Comparison of ENCODE assay signal across 21 mouse cellular contexts in the genomic region with DNA sequence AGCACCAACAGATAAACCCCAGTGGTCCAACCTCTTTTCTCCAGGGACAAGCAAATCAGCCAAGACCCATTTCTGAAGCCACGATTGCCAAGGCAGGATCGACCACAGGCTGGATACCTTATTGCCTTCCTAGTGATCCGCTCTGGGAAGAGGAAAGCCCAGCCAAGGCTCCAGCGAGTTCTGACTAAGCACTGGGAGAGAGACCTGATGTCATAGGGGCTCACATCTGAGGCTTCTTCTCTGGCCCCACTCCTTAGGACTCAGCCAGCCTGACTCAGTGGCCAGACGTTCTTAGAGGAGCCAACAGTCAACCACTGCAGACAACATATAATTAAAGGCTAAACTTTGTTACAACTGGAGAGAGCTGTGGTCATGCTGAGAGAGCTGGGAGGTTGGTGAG. TPM values are rescaled to one million over a fixed set of nuclear protein-coding genes. Genes with fewer than 3 reads are reported as not detected.
DNase-seq lines count a peak whose midpoint lies in the region; ATAC-seq and TF ChIP-seq lines count a peak whose summit lies in the region.
"Had no signal": no experiment of that assay in that cellular context is flagged by ENCODE, and none has a peak within 500 bp of the region (broad histone marks: within the 10 kb centered on the region; RNA-seq: fewer than 3 reads in every experiment).

No protein-coding gene starts in this region.

- no peaks in the 10 kb centered on the region for H3K4me1 ChIP-seq in cerebellum, adult 2 months (ENCODE audit: control insufficient read depth, insufficient read depth, low read length)

- TF ChIP-seq CTCF in layer of hippocampus, adult 2 months (conservative IDR thresholded peaks at IDR 0.05), result no peak
- no peak for TF ChIP-seq CTCF in C2C12 (IDR thresholded peaks at IDR 0.05; ENCODE audit: control insufficient read depth, insufficient read depth, insufficient read length)
- TF ChIP-seq CTCF in Patski (IDR thresholded peaks at IDR 0.05), result no peak
- TF ChIP-seq CTCF in cerebellum, adult 2 months (IDR thresholded peaks at IDR 0.05; ENCODE audit: borderline replicate concordance, insufficient read depth, low read depth, low read length), result no peak

- in situ Hi-C loops in Patski (cut with MboI; ENCODE audit: low pct_unique_long_range_greater_than_20kb), result no loop called here

- H3K79me3 ChIP-seq in C2C12 (ENCODE audit: low read depth), result no peaks in the 10 kb centered on the region

- POLR2A ChIA-PET in Patski (lab: Charles Lee), result no interaction called here

- peak; percentile 68 for ATAC-seq in Patski
- ATAC-seq in granulocyte monocyte progenitor cell, adult 5-6 weeks (replicated peaks; ENCODE audit: poor library complexity, severe bottlenecking), result no peak
- ATAC-seq: intestine, embryonic 15.5 days; midbrain, embryonic 15.5 days had no signal

- H3K36me3 ChIP-seq in C2C12 (ENCODE audit: control insufficient read depth, insufficient read depth) (peaks cover 30% of the 10 kb centered on the region), myocyte (ENCODE audit: control insufficient read depth, insufficient read depth) (no peaks in the 10 kb centered on the region)
- H3K36me3 ChIP-seq: forebrain, embryonic 12.5 days; hindbrain, embryonic 15.5 days; intestine, embryonic 15.5 days; midbrain, embryonic 15.5 days had no signal

- H3K4me2 ChIP-seq in myocyte (ENCODE audit: low read depth), result peak overlapping the region; percentile 73
- H3K4me2 ChIP-seq: forebrain, embryonic 12.5 days; hindbrain, embryonic 15.5 days; midbrain, embryonic 15.5 days had no signal

- H3ac ChIP-seq in C2C12 (ENCODE audit: control insufficient read depth, insufficient read length, low read depth), result no peak overlapping the region
- H3ac ChIP-seq in myocyte (ENCODE audit: control insufficient read depth, insufficient read length), result no peak overlapping the region

- CTCF ChIA-PET in Patski (lab: Charles Lee), result interaction anchor here (0.6 to 2.5 kb wide), 3 partner anchors 16 to 114 kb away, joined by 3 to 5 read pairs (median 3); no protein-coding TSS in a partner anchor

- H3K27ac ChIP-seq in layer of hippocampus, adult 2 months, result 0 out of 2 replicates have a peak overlapping the region, but pooled peaks have one; percentile 60
- no peak overlapping the region for H3K27ac ChIP-seq in cerebellum, adult 2 months (ENCODE audit: insufficient read depth, low read length)
- H3K27ac ChIP-seq: forebrain, embryonic 12.5 days; hindbrain, embryonic 15.5 days; liver, embryonic 14.5 days; midbrain, embryonic 15.5 days had no signal

- H3K4me3 ChIP-seq in layer of hippocampus, adult 2 months, result no peak overlapping the region
- H3K4me3 ChIP-seq in C2C12 (ENCODE audit: insufficient read depth, poor library complexity, severe bottlenecking) (no peak overlapping the region), myocyte (no peak overlapping the region)
- H3K4me3 ChIP-seq in cerebellum, adult 2 months (replicated peaks; ENCODE audit: insufficient read depth, low read depth, low read length), result no peak overlapping the region
- H3K4me3 ChIP-seq: forebrain, embryonic 12.5 days; hindbrain, embryonic 15.5 days; intestine, embryonic 15.5 days; midbrain, embryonic 15.5 days had no signal

- H3K79me2 ChIP-seq in C2C12 (ENCODE audit: control insufficient read depth, insufficient read depth) (no peaks in the 10 kb centered on the region), myocyte (ENCODE audit: control insufficient read depth, insufficient read depth) (no peaks in the 10 kb centered on the region)

- H3K27me3 ChIP-seq in C2C12 (ENCODE audit: control insufficient read depth, insufficient read depth, insufficient read length), result no peaks in the 10 kb centered on the region
- H3K27me3 ChIP-seq in Patski, result no peaks in the 10 kb centered on the region
- H3K27me3 ChIP-seq in myocyte (ENCODE audit: control insufficient read depth, insufficient read depth, insufficient read length), result no peaks in the 10 kb centered on the region
- no peaks in the 10 kb centered on the region for H3K27me3 ChIP-seq in cerebellum, adult 2 months (ENCODE audit: control insufficient read depth, insufficient read depth, low read length)
- H3K27me3 ChIP-seq: hindbrain, embryonic 15.5 days; intestine, embryonic 15.5 days; midbrain, embryonic 15.5 days had no signal

- no peak for TF ChIP-seq POLR2A in myocyte (IDR thresholded peaks at IDR 0.05; ENCODE audit: insufficient read length, low read depth)
- TF ChIP-seq POLR2A in cerebellum, adult 2 months (IDR thresholded peaks at IDR 0.05; ENCODE audit: borderline replicate concordance, insufficient read depth, low read length), result no peak

- no peak for DNase-seq in layer of hippocampus, adult 2 months (ENCODE audit: low spot score in 2 of 2)
- DNase-seq in layer of hippocampus, postnatal 36 days, result no peak
- DNase-seq in Patski (ENCODE audit: low read depth, low spot score), result peak; percentile 83
- DNase-seq in cerebellum, adult 2 months, result no peak
- DNase-seq: adrenal gland, adult 2 months; cerebellum, adult 9-11 months; heart, adult 18-20 months; heart, postnatal 4 days; kidney, adult 9 months; kidney, postnatal 25 days; lung, postnatal 10 days; right cerebral cortex, postnatal 4 days; thymus, adult 2 months had no signal

- WGBS in cerebellum, adult 2 months, result 48% methylated on average over 5 of the region's 5 CpGs

TF ChIP-seq in C2C12, 6 proteins besides CTCF, POLR2A, EP300 and RAD21:
- TF ChIP-seq MYOD1 (IDR thresholded peaks at IDR 0.05; ENCODE audit: control insufficient read depth, insufficient read length, low read depth), result peak; percentile 44
- no peak for TF ChIP-seq USF1 (IDR thresholded peaks at IDR 0.05; ENCODE audit: low read depth)
- TF ChIP-seq MAX (IDR thresholded peaks at IDR 0.05), result peak; percentile 43

TF ChIP-seq in myocyte, 11 proteins besides CTCF, POLR2A, EP300 and RAD21:
- TF ChIP-seq SRF (IDR thresholded peaks at IDR 0.05; ENCODE audit: control insufficient read depth, insufficient read length, low read depth), result no peak
- TF ChIP-seq CEBPB (IDR thresholded peaks at IDR 0.05; ENCODE audit: insufficient read depth, poor library complexity, severe bottlenecking), result no peak
- no peak for TF ChIP-seq MYOG (IDR thresholded peaks at IDR 0.05; ENCODE audit: control insufficient read depth in 1 of 3, insufficient read depth in 1 of 3, insufficient read length in 2 of 3, low read depth in 2 of 3)
- no peak for TF ChIP-seq REST (IDR thresholded peaks at IDR 0.05; ENCODE audit: insufficient read depth, insufficient read length)
- TF ChIP-seq MYOD1 (IDR thresholded peaks at IDR 0.05; ENCODE audit: control insufficient read depth in 1 of 3, insufficient read length in 2 of 3, low read depth in 2 of 3), result no peak
- no peak for TF ChIP-seq E2F4 (IDR thresholded peaks at IDR 0.05; ENCODE audit: insufficient read depth)
- TF ChIP-seq MAX (IDR thresholded peaks at IDR 0.05; ENCODE audit: low read depth), result no peak
- TF ChIP-seq TCF3 (IDR thresholded peaks at IDR 0.05; ENCODE audit: insufficient read length, low read depth), result no peak
- TF ChIP-seq POLR2AphosphoS2 (IDR thresholded peaks at IDR 0.05; ENCODE audit: insufficient read length, low read depth), result no peak
- TF ChIP-seq TCF12 (IDR thresholded peaks at IDR 0.05; ENCODE audit: insufficient read depth, poor library complexity, severe bottlenecking), result no peak
- TF ChIP-seq USF1 (IDR thresholded peaks at IDR 0.05; ENCODE audit: low read depth), result no peak
TF ChIP-seq in myocyte: peak in this region for 0.

RNA-seq across cellular contexts. Expression of a gene that starts 59.6 kb away (rescaled TPM):
- total RNA-seq in layer of hippocampus, adult 2 months (2021), result 1 to 10 TPM; 1.5 to 1.6 TPM
- total RNA-seq in layer of hippocampus, postnatal 36 days (2021), result 1 to 10 TPM; 2.0 to 2.5 TPM
- 13.5 TPM for polyA plus RNA-seq in C2C12 (2012; fragmentation: generic; extraction: Trizol)
- polyA plus RNA-seq in Patski (2021), result 14.5 TPM
- 4.0 TPM for polyA plus RNA-seq in myocyte (2012; fragmentation: generic; extraction: Trizol)
- 36.6 and 46.7 TPM in 2 replicates for total RNA-seq in granulocyte monocyte progenitor cell, adult 5-6 weeks (2014; fragmentation: Nextera tagmentation)
- 12.2 and 14.9 TPM in 2 replicates for total RNA-seq in granulocyte monocyte progenitor cell, adult 5-6 weeks (2017)
- polyA plus RNA-seq in cerebellum, adult 2 months (2012; rRNA removed), result 2.7 and 3.5 TPM in 2 replicates
